Mouse (Mus musculus) G1E (cell line): ENCODE data around the gene Rnf5.

ENCODE experiments used
- CTCF ChIP-seq: IDR thresholded peaks from 2 replicates; pipeline ENCODE4 v1.5.1; 2012; ENCODE audit warnings: low read depth, low read length, inconsistent platforms, mixed read lengths
- GATA1 ChIP-seq: IDR thresholded peaks from 2 replicates; pipeline ENCODE4 v1.6.1; 2012; ENCODE audit warnings: borderline replicate concordance, low read length, inconsistent platforms, mixed read lengths
- POLR2AphosphoS5 ChIP-seq: IDR thresholded peaks from 2 replicates; pipeline ENCODE4 v1.6.1; 2012; ENCODE audit warnings: low read depth, low read length, inconsistent platforms; ENCODE audit not compliant: insufficient replicate concordance

DNA sequence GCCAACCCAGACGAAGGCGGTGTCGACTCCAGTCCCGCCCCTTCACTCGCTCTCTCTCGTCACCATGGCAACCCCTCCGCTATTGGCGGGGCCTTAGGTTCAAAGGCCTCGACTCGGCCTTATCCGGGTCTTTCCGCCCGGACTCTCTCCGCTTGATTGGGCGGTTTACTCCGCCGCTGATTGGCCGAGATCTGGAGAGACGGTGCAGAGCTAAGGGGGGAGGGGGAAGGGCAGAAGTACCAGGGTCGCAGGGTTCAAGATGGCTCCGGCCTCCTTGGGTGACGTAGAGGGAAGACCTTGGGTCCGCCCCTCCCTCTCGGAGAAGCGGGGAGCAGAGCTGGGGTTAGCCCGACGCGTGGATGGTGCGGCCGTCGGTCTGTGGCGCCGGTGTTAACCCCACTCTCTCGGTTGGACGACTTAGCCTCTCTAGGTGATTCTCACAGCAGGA, 595 bp upstream of the Rnf5 start, which contains the start of gene Agpat1:
- TF ChIP-seq GATA1, result no peak
- no peak for TF ChIP-seq CTCF
- TF ChIP-seq POLR2AphosphoS5, result no peak
